Mouse (Mus musculus) CD4-positive, CD25-positive, alpha-beta regulatory T cell, adult 4 months (primary cell): ENCODE measurements around the gene Ythdf2. TPM values are rescaled to one million over a fixed set of nuclear protein-coding genes. Genes with fewer than 3 reads are reported as not detected.

Experiments
- ATAC-seq: one replicate; pipeline ENCODE4 v1.8.0; 2017
- polyA plus RNA-seq, 2 experiments: library from polyadenylated mRNA; unstranded; fragments of 100-300 nt; shearing (Covaris generic); gene quantifications; one replicate each; pipeline ENCODE4 v1.2.1; 2017

Gene Ythdf2
- polyA plus RNA-seq, 2 experiments from 2014 or later = 70.7 to 118 TPM

DNA sequence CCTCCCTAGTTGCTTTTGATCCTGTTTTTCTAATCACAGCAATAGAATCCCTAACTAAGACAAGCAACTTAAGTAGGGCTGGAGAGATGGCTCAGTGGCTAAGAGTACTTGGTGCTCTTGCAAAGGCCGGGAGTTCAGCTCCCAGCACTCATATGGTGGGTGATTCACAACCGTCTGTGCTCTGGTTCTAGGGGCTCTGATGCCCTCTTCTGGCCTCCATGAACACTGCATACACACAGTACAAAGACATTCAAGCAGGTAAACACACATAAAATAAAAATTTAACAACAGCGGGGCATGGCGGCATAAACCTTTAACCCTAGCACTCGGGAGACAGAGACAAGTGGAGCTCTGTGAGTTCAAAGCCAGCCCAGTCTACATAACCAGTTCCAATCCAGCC is 65.9 kb downstream of the Ythdf2 start:
- no peak for ATAC-seq

DNA sequence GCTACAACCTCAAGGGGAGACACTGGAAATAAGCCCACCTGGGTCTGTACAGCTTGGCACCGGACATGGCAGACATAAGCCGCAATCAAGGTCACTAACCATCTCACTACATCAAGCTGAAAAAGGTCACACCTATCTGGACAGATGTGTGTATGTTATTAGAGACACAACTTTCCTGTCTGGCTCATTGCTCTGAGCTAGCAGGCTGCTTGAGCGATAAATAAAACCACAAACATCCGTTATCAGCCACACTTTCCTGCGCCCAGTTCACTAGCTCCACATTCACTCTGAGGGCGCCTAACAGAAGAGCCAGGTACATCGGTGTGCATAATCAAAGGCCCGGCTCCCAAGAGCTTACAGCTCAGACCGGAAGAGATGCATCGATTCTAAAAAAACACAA is 67.0 kb downstream of the Ythdf2 start:
- ATAC-seq = no peak

GRCm38 (mm10) chr4:132144080-132144841 is 67.8 kb downstream of the Ythdf2 start, which contains the start of gene Oprd1:
TSS of gene Oprd1 (minus strand) at chr4:132144486.
- ATAC-seq = no peak

GRCm38 (mm10) chr4:132138640-132139039 is 73.5 kb downstream of the Ythdf2 start:
- no peak for ATAC-seq

- ATAC-seq = no peak
Observed at GRCm38 (mm10) chr4:132137013-132137412, 75.1 kb downstream of the Ythdf2 start.

Other genes starting within 250 kb of the Ythdf2 start
- gene Gm10300, start 137.6 kb downstream of the Ythdf2 start, polyA plus RNA-seq = not detected
- 10 to 100 TPM; 32.3 to 35.4 TPM for gene Epb41, start 137.0 kb downstream of the Ythdf2 start, polyA plus RNA-seq
- gene Oprd1, start 67.8 kb downstream of the Ythdf2 start, polyA plus RNA-seq = not detected
- 10 to 100 TPM; 16.7 to 17.7 TPM for gene Gmeb1, start 49.3 kb upstream of the Ythdf2 start, polyA plus RNA-seq
- gene Taf12, start 62.1 kb upstream of the Ythdf2 start, polyA plus RNA-seq = 10 to 100 TPM; 84.4 to 91.9 TPM
- 1 to 10 TPM in 1 of 2 experiments, not detected in 1; 1.0 TPM for gene Rab42, start 91.1 kb upstream of the Ythdf2 start, polyA plus RNA-seq
- gene Trnau1ap, start 117.2 kb upstream of the Ythdf2 start, polyA plus RNA-seq = 10 to 100 TPM; 40.7 to 48.9 TPM
- 10 to 100 TPM; 11.7 to 23.9 TPM for gene Rcc1, start 141.3 kb upstream of the Ythdf2 start, polyA plus RNA-seq
- gene Phactr4, start 210.2 kb upstream of the Ythdf2 start, polyA plus RNA-seq = 1 to 10 TPM; 5.6 to 6.0 TPM